Mouse (Mus musculus) neural tube, embryonic 15.5 days (tissue): ENCODE data around the gene Ndufs2. TPM values are rescaled to one million over a fixed set of nuclear protein-coding genes. Genes with fewer than 3 reads are reported as not detected.

Source experiments
- ATAC-seq: fragments of 200-750 bp; cut with Nextera tagmentation; 2 replicates; pipeline ENCODE4 v1.8.0; 2017; ENCODE audit warnings: mild to moderate bottlenecking, moderate TSS enrichment, moderate library complexity; ENCODE audit not compliant: low FRiP score
- H3K27ac ChIP-seq: fragments of 300-500 bp; sonication (generic); replicated peaks from 2 replicates; pipeline ENCODE4 v1.5.1; 2015; ENCODE audit warnings: mild to moderate bottlenecking, inconsistent platforms
- H3K27me3 ChIP-seq: fragments of 300-500 bp; sonication (generic); replicated peaks from 2 replicates; pipeline ENCODE4 v1.6.1; 2015; ENCODE audit warnings: inconsistent platforms
- H3K36me3 ChIP-seq: fragments of 300-500 bp; sonication (generic); 2 replicates; pipeline ENCODE4 v1.6.1; 2015; ENCODE audit warnings: inconsistent platforms
- H3K4me1 ChIP-seq: fragments of 300-500 bp; sonication (generic); 2 replicates; pipeline ENCODE4 v1.6.1; 2015; ENCODE audit warnings: inconsistent platforms
- H3K4me2 ChIP-seq: fragments of 300-500 bp; sonication (generic); 2 replicates; pipeline ENCODE4 v1.6.1; 2015; ENCODE audit warnings: inconsistent platforms, mild to moderate bottlenecking, moderate library complexity
- H3K4me3 ChIP-seq: fragments of 300-500 bp; sonication (generic); replicated peaks from 2 replicates; pipeline ENCODE4 v1.5.1; 2015; ENCODE audit warnings: mild to moderate bottlenecking, inconsistent platforms
- H3K9ac ChIP-seq: fragments of 300-500 bp; sonication (generic); replicated peaks from 2 replicates; pipeline ENCODE4 v1.6.1; 2015; ENCODE audit warnings: mild to moderate bottlenecking, inconsistent platforms
- H3K9me3 ChIP-seq: fragments of 300-500 bp; sonication (generic); replicated peaks from 2 replicates; pipeline ENCODE4 v1.6.1; 2016; ENCODE audit warnings: inconsistent platforms
- WGBS: fragments of 180-500 bp; shearing (Covaris S2); methylation state at CpG from one replicate; pipeline ENCODE4 v1.1.7; 2015; ENCODE audit warnings: mixed read lengths; 5-methylcytosine and 5-hydroxymethylcytosine counted together
- polyA plus RNA-seq: library from polyadenylated mRNA; unstranded; fragments of >200 nt; fragmentation: Nextera tagmentation; extraction: Ambion mirVana; gene quantifications from 2 replicates; pipeline ENCODE4 v1.2.1, GENCODE M21; 2015

Gene Ndufs2
- polyA plus RNA-seq, 1 experiment from 2014 or later: 237 TPM

DNA sequence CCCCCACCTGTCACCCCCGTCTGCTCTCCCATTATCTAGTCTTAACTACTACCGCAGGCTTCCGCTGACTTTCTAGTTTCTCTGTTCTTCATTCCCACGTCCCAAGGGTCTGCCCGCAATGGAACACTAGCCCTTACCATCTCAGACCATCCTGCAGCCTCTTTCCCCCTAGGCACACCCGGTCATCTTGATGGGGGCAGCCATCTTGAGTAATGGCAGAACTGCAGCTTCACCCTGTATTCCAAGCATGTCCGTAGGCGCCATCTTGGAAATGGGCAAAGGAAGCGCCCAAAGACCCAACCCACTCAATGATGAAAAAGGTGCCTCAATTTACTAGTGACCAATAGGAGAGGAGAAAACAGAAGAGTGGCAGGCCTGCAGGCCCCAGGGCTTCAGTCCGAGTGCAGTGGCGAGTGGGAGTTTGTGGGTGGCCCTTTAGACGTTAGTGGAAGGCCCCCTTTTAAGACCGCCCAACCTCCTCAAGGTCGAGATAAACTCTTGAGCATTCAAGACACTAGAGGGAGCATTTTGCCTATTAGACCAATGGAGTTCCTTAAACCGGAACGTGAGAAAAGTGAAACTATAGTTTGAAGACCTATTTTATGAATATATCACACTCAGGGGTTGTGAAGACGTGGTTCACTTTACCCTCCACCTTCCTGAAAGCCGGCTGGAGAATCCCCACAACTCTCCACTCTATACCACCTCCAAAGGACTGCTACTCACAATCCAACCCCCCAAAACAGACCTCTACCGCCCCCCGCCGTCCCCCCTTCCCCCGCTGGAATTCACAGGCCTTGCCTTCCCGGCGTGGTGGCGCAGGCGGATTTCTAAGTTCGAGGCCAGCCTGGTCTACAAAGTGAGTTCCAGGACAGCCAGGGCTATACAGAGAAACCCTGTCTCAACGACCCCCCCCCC is 28.7 kb downstream of the Ndufs2 start, which contains the start of gene Tomm40l:
TSS of gene Tomm40l (minus strand) at position 277 of the 918 bp plus-strand sequence.
- no peaks in the 10 kb centered on the region for H3K27me3 ChIP-seq
- H3K4me3 ChIP-seq: peak within 1 kb of the TSS; percentile 74
- 4% methylated on average over 28 of the region's 28 CpGs for WGBS
- peaks cover 19% of the 10 kb centered on the region for H3K36me3 ChIP-seq
- H3K9me3 ChIP-seq: no peaks in the 10 kb centered on the region
- peaks cover 18% of the 10 kb centered on the region for H3K4me1 ChIP-seq
- H3K27ac ChIP-seq: peak within 1 kb of the TSS; percentile 81
- ATAC-seq: peak; percentile 95
- peak within 1 kb of the TSS; percentile 66 for H3K9ac ChIP-seq
- peak within 1 kb of the TSS; percentile 90 for H3K4me2 ChIP-seq

GRCm38 (mm10) chr1:171221281-171222193 is 29.7 kb downstream of the Ndufs2 start:
- peak overlapping the region; percentile 81 for H3K27ac ChIP-seq
- ATAC-seq: peak; percentile 14
- peak overlapping the region; percentile 66 for H3K9ac ChIP-seq

DNA sequence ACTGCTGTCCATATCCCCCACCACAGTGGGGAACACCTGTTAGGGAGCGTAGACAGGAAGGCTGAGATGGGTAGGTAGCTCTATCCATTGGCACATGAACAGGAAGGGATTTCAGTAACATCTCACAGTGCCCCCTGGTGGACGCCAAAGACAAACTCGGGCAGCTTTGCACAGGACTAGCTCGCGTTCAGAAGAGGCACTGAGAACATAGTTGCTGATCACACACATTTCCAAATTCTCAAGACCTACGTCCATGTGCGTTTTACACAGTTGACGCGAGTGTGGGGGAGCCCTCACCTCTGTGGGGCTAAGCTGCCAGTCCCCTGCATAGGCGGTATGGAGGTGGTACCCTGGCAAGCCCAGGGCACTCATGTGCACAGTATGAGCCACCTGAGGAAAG is 30.3 kb downstream of the Ndufs2 start:
- peaks cover 18% of the 10 kb centered on the region for H3K4me1 ChIP-seq
- peak overlapping the region; percentile 74 for H3K4me3 ChIP-seq
- peaks cover 19% of the 10 kb centered on the region for H3K36me3 ChIP-seq
- H3K9me3 ChIP-seq: no peaks in the 10 kb centered on the region
- H3K4me2 ChIP-seq: peak overlapping the region; percentile 90
- no peak overlapping the region; the same call in 1 of the 2 replicates for H3K27ac ChIP-seq
- H3K9ac ChIP-seq: peak overlapping the region; percentile 66
- WGBS: 5% methylated on average over 10 of the region's 10 CpGs
- ATAC-seq: peak; percentile 46
- H3K27me3 ChIP-seq: no peaks in the 10 kb centered on the region

More at GRCm38 (mm10) chr1:171221281-171222193, 29.7 kb downstream of the Ndufs2 start:
- Histone ChIP-seq H3K4me3 (peak overlapping the region; percentile 74), H3K27me3 (no peaks in the 10 kb centered on the region), H3K9me3 (no peaks in the 10 kb centered on the region), H3K4me2 (peak overlapping the region; percentile 90), H3K4me1 (peaks cover 18% of the 10 kb centered on the region), H3K36me3 (peaks cover 19% of the 10 kb centered on the region)
- WGBS: 4% methylated on average over 22 of the region's 22 CpGs

DNA sequence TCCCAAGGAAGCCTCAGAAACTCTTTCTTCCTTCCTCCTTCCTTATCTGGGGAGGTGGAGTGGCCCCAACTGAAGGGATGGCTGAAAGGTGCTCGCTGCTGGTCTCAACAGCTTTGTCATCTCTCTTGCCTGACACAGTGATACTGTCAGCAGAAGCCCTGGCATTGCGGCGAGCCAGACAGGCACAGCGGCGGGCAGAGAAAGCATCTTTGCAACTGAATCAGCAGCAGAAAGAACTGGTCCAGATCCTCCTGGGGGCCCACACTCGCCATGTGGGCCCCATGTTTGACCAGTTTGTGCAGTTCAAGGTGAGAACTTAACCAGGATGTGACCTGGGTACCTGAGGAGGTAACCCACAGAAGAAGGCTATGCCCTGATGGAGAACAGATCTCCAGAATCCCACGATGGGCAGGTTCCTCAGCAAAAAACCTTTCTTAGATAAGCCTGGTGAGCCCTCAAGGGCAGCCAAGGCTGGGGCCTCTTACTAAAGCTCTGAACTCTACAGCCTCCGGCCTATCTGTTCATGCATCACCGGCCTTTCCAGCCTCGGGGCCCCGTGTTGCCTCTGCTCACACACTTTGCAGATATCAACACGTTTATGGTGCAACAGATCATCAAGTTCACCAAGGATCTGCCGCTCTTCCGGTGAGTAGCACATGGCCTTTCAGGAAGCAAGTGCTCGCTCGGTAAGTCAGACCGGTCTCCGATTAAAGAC is 34.8 kb downstream of the Ndufs2 start:
- Histone ChIP-seq H3K27me3 (no peaks in the 10 kb centered on the region), H3K9ac (no peak overlapping the region), H3K9me3 (no peaks in the 10 kb centered on the region), H3K4me1 (peaks cover 9% of the 10 kb centered on the region), H3K4me3 (no peak overlapping the region), H3K4me2 (no peak overlapping the region), H3K27ac (no peak overlapping the region), H3K36me3 (peaks cover 19% of the 10 kb centered on the region)
- WGBS: 92% methylated on average over 18 of the region's 18 CpGs
- no peak for ATAC-seq

- no peak within 1 kb of the TSS for H3K27ac ChIP-seq
- H3K9me3 ChIP-seq: no peaks in the 10 kb centered on the region
- no peaks in the 10 kb centered on the region for H3K4me1 ChIP-seq
- no peak within 1 kb of the TSS for H3K4me2 ChIP-seq
- no peaks in the 10 kb centered on the region for H3K27me3 ChIP-seq
- ATAC-seq: no peak
- H3K36me3 ChIP-seq: peaks cover 7% of the 10 kb centered on the region
- H3K9ac ChIP-seq: no peak within 1 kb of the TSS
- WGBS: 73% methylated on average over 10 of the region's 10 CpGs
- H3K4me3 ChIP-seq: no peak within 1 kb of the TSS
Observed at GRCm38 (mm10) chr1:171213801-171214496, 37.2 kb downstream of the Ndufs2 start, which contains the start of gene Nr1i3. TSS of gene Nr1i3 (plus strand) at chr1:171213970.

- H3K27ac ChIP-seq: no peak overlapping the region
- ATAC-seq: no peak
- WGBS: 66% methylated on average over 3 of the region's 3 CpGs
- H3K27me3 ChIP-seq: no peaks in the 10 kb centered on the region
- no peak overlapping the region for H3K9ac ChIP-seq
- H3K9me3 ChIP-seq: no peaks in the 10 kb centered on the region
- no peak overlapping the region for H3K4me3 ChIP-seq
- H3K4me1 ChIP-seq: no peaks in the 10 kb centered on the region
- H3K4me2 ChIP-seq: no peak overlapping the region
- H3K36me3 ChIP-seq: no peaks in the 10 kb centered on the region
Observed at GRCm38 (mm10) chr1:171212854-171213253, 38.3 kb downstream of the Ndufs2 start.

GRCm38 (mm10) chr1:171209409-171209808 is 41.8 kb downstream of the Ndufs2 start:
- Histone ChIP-seq H3K4me3 (no peak overlapping the region), H3K4me2 (no peak overlapping the region), H3K9ac (no peak overlapping the region), H3K27ac (no peak overlapping the region), H3K4me1 (no peaks in the 10 kb centered on the region), H3K27me3 (no peaks in the 10 kb centered on the region), H3K9me3 (no peaks in the 10 kb centered on the region), H3K36me3 (no peaks in the 10 kb centered on the region)
- WGBS: 21% methylated on average over 4 of the region's 4 CpGs
- no peak for ATAC-seq

GRCm38 (mm10) chr1:171205704-171206493 is 45.3 kb downstream of the Ndufs2 start:
- Histone ChIP-seq H3K27ac (no peak overlapping the region), H3K9ac (no peak overlapping the region), H3K27me3 (no peaks in the 10 kb centered on the region), H3K4me2 (no peak overlapping the region), H3K4me1 (no peaks in the 10 kb centered on the region), H3K4me3 (no peak overlapping the region), H3K36me3 (no peaks in the 10 kb centered on the region), H3K9me3 (no peaks in the 10 kb centered on the region)
- WGBS: 64% methylated on average over 6 of the region's 6 CpGs
- no peak for ATAC-seq

DNA sequence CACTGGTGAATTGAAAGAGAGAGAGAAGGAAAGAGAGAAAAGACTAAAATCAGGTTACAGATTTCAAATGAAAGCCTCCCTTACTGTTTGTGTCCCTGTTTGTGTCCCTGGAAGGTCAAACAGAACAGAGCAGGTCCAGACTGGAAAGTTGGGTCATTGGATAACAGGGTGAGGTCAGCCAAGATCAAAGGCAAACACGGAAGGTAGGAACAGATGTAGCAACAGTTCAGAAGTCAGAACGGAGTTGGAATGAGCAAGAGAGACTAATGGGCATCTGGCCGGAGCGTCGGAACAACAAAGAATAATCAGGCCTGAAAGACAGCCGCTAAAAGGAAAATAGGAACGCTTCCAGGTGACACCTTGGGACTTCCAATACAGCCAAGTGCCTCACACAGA is 46.9 kb downstream of the Ndufs2 start:
- Histone ChIP-seq H3K36me3 (no peaks in the 10 kb centered on the region), H3K27ac (no peak overlapping the region), H3K9me3 (no peaks in the 10 kb centered on the region), H3K4me3 (no peak overlapping the region), H3K27me3 (no peaks in the 10 kb centered on the region), H3K9ac (no peak overlapping the region), H3K4me2 (no peak overlapping the region), H3K4me1 (no peaks in the 10 kb centered on the region)
- ATAC-seq: no peak
- 78% methylated on average over 7 of the region's 7 CpGs for WGBS
